Mouse (Mus musculus) midbrain, postnatal 0 days (tissue): ENCODE measurements around the gene Smim13. TPM values are rescaled to one million over a fixed set of nuclear protein-coding genes. Genes with fewer than 3 reads are reported as not detected.

Experiments
- ATAC-seq: fragments of 200-750 bp; cut with Nextera tagmentation; 2 replicates; pipeline ENCODE4 v1.8.0; 2017; ENCODE audit warnings: moderate number of reproducible peaks, mild to moderate bottlenecking, moderate TSS enrichment, moderate library complexity; ENCODE audit not compliant: low FRiP score
- DNase-seq: peaks from one replicate; pipeline ENCODE4 v3.0.0-alpha.2; 2015; ENCODE audit warnings: low spot score
- H3K27ac ChIP-seq: fragments of 300-500 bp; sonication (generic); 2 replicates; pipeline ENCODE4 v1.5.1; 2014; ENCODE audit warnings: low read depth, mild to moderate bottlenecking, low read length, mixed read lengths
- H3K27me3 ChIP-seq: fragments of 300-500 bp; sonication (generic); 2 replicates; pipeline ENCODE4 v1.6.1; 2014; ENCODE audit warnings: low read length, control low read depth, mixed read lengths; ENCODE audit not compliant: insufficient read depth
- H3K36me3 ChIP-seq: fragments of 300-500 bp; sonication (generic); 2 replicates; pipeline ENCODE4 v1.6.1; 2014; ENCODE audit warnings: low read length, control low read depth, mixed read lengths; ENCODE audit not compliant: insufficient read depth
- H3K4me1 ChIP-seq: fragments of 300-500 bp; sonication (generic); 2 replicates; pipeline ENCODE4 v1.6.1; 2014; ENCODE audit warnings: mild to moderate bottlenecking, control low read depth, antibody characterized with exemption, low read length, mixed read lengths; ENCODE audit not compliant: insufficient read depth
- H3K4me2 ChIP-seq: fragments of 300-500 bp; sonication (generic); 2 replicates; pipeline ENCODE4 v1.6.1; 2014; ENCODE audit warnings: low read depth, mild to moderate bottlenecking, low read length, mixed read lengths; ENCODE audit not compliant: poor library complexity, severe bottlenecking
- H3K4me3 ChIP-seq: fragments of 300-500 bp; sonication (generic); 2 replicates; pipeline ENCODE4 v1.5.1; 2014; ENCODE audit warnings: low read depth, mild to moderate bottlenecking, low read length, moderate library complexity
- H3K9ac ChIP-seq: fragments of 300-500 bp; sonication (generic); replicated peaks from 2 replicates; pipeline ENCODE4 v1.6.1; 2014; ENCODE audit warnings: mild to moderate bottlenecking, low read length, moderate library complexity, mixed read lengths; ENCODE audit not compliant: poor library complexity, severe bottlenecking
- H3K9me3 ChIP-seq: fragments of 300-500 bp; sonication (generic); 2 replicates; pipeline ENCODE4 v1.6.1; 2016; ENCODE audit warnings: low read length, control low read depth
- CTCF ChIP-seq: IDR thresholded peaks from 2 replicates; pipeline ENCODE4 v1.5.1; 2016; ENCODE audit warnings: antibody characterized with exemption, mild to moderate bottlenecking
- WGBS: fragments of 180-500 bp; shearing (Covaris S2); extraction: QIAGEN DNeasy Blood & Tissue Kit; methylation state at CpG from one replicate; pipeline ENCODE4 v1.1.7; 2014; 5-methylcytosine and 5-hydroxymethylcytosine counted together
- polyA plus RNA-seq: library from polyadenylated mRNA; unstranded; fragments of >200 nt; fragmentation: Nextera tagmentation; extraction: Ambion mirVana; gene quantifications from 2 replicates; pipeline ENCODE4 v1.2.1, GENCODE M21; 2015
- total RNA-seq: library from RNA; depleted of rRNA; stranded (reverse); fragments of >200 nt; gene quantifications from 2 replicates; pipeline ENCODE4 v1.2.3, GENCODE M21; 2014

Gene Smim13
- total and polyA plus RNA-seq, 2 experiments from 2014 or later, result 27.8 to 46.5 TPM

GRCm38 (mm10) chr13:41267827-41268408 is 18.3 kb downstream of the Smim13 start:
- peak; percentile 44; the same call in 1 of the 2 replicates for ATAC-seq
- 29% methylated on average over 7 of the region's 7 CpGs for WGBS
- no peaks in the 10 kb centered on the region for H3K36me3 ChIP-seq

GRCm38 (mm10) chr13:41273927-41274650 is 24.4 kb downstream of the Smim13 start, which contains the start of gene Gm17364:
Gm17364 (minus strand) TSS chr13:41273977.
- WGBS, result 97% methylated on average over 10 of the region's 10 CpGs

More at GRCm38 (mm10) chr13:41267827-41268408, 18.3 kb downstream of the Smim13 start:
- Histone ChIP-seq H3K9me3 (no peaks in the 10 kb centered on the region), H3K4me3 (no peak overlapping the region), H3K27me3 (no peaks in the 10 kb centered on the region), H3K9ac (no peak overlapping the region), H3K4me1 (no peaks in the 10 kb centered on the region), H3K4me2 (no peak overlapping the region), H3K27ac (0 out of 2 replicates have a peak overlapping the region, but pooled peaks have one; percentile 2)
- DNase-seq, result peak; percentile 58
- no peak for TF ChIP-seq CTCF

GRCm38 (mm10) chr13:41280696-41281095 is 31.1 kb downstream of the Smim13 start:
- TF ChIP-seq CTCF, result no peak
- Histone ChIP-seq H3K9me3 (no peaks in the 10 kb centered on the region), H3K36me3 (no peaks in the 10 kb centered on the region), H3K9ac (no peak overlapping the region), H3K4me2 (no peak overlapping the region), H3K4me3 (no peak overlapping the region), H3K27ac (no peak overlapping the region), H3K27me3 (no peaks in the 10 kb centered on the region), H3K4me1 (no peaks in the 10 kb centered on the region)
- DNase-seq (no peak), ATAC-seq (no peak)
- WGBS, result 76% methylated on average over 5 of the region's 5 CpGs

More at GRCm38 (mm10) chr13:41273927-41274650, 24.4 kb downstream of the Smim13 start, which contains the start of gene Gm17364:
- H3K27ac ChIP-seq, result no peak within 1 kb of the TSS
- no peak within 1 kb of the TSS for H3K4me2 ChIP-seq
- TF ChIP-seq CTCF, result no peak
- no peaks in the 10 kb centered on the region for H3K27me3 ChIP-seq
- H3K4me3 ChIP-seq, result no peak within 1 kb of the TSS
- DNase-seq, result no peak
- no peak within 1 kb of the TSS for H3K9ac ChIP-seq
- no peaks in the 10 kb centered on the region for H3K9me3 ChIP-seq
- H3K4me1 ChIP-seq, result no peaks in the 10 kb centered on the region
- H3K36me3 ChIP-seq, result peaks cover 4% of the 10 kb centered on the region
- no peak for ATAC-seq

- no peak overlapping the region for H3K4me3 ChIP-seq
- no peaks in the 10 kb centered on the region for H3K27me3 ChIP-seq
- 29% methylated on average over 5 of the region's 5 CpGs for WGBS
- H3K9ac ChIP-seq, result no peak overlapping the region
- H3K4me1 ChIP-seq, result no peaks in the 10 kb centered on the region
- peak; percentile 89 for TF ChIP-seq CTCF
- H3K4me2 ChIP-seq, result no peak overlapping the region
- H3K27ac ChIP-seq, result no peak overlapping the region
- DNase-seq, result peak; percentile 94
- ATAC-seq, result no peak
- H3K36me3 ChIP-seq, result no peaks in the 10 kb centered on the region
- H3K9me3 ChIP-seq, result no peaks in the 10 kb centered on the region
Observed at GRCm38 (mm10) chr13:41283256-41283655, 33.6 kb downstream of the Smim13 start.

GRCm38 (mm10) chr13:41285448-41285847 is 35.8 kb downstream of the Smim13 start:
- H3K4me2 ChIP-seq, result no peak overlapping the region
- H3K27me3 ChIP-seq, result no peaks in the 10 kb centered on the region
- no peak overlapping the region for H3K9ac ChIP-seq
- TF ChIP-seq CTCF, result no peak
- H3K27ac ChIP-seq, result no peak overlapping the region
- H3K36me3 ChIP-seq, result no peaks in the 10 kb centered on the region
- DNase-seq, result no peak
- no peaks in the 10 kb centered on the region for H3K4me1 ChIP-seq
- no peaks in the 10 kb centered on the region for H3K9me3 ChIP-seq
- ATAC-seq, result no peak
- no peak overlapping the region for H3K4me3 ChIP-seq
- 80% methylated on average over 4 of the region's 4 CpGs for WGBS

- H3K9me3 ChIP-seq, result no peaks in the 10 kb centered on the region
- DNase-seq (no peak), ATAC-seq (no peak)
- H3K4me2 ChIP-seq, result no peak overlapping the region
- H3K36me3 ChIP-seq, result no peaks in the 10 kb centered on the region
- no peaks in the 10 kb centered on the region for H3K4me1 ChIP-seq
- 65% methylated on average over 3 of the region's 3 CpGs for WGBS
- H3K27ac ChIP-seq, result no peak overlapping the region
- TF ChIP-seq CTCF, result no peak
- H3K4me3 ChIP-seq, result no peak overlapping the region
- H3K27me3 ChIP-seq, result no peaks in the 10 kb centered on the region
- H3K9ac ChIP-seq, result no peak overlapping the region
Observed at GRCm38 (mm10) chr13:41286285-41286684, 36.6 kb downstream of the Smim13 start.
